Mouse (Mus musculus): ENCODE measurements around the gene Cd37. TPM values are rescaled to one million over a fixed set of nuclear protein-coding genes. Genes with fewer than 3 reads are reported as not detected.

Gene Cd37
- 1.3 and 2.1 TPM in 2 replicates for polyA plus RNA-seq (2015; fragmentation: Nextera tagmentation; extraction: Ambion mirVana)

GRCm38 (mm10) chr7:45238723-45239496, at the start of gene Cd37:
Gene Cd37, minus strand, starts transcription at chr7:45239115.
- ATAC-seq (ENCODE audit: low FRiP score, low read depth) = no peak
- 39% methylated on average over 20 of the region's 20 CpGs for WGBS
- H3K4me3 ChIP-seq = no peak within 1 kb of the TSS

GRCm38 (mm10) chr7:45286486-45286885, 47.6 kb upstream of the Cd37 start:
- no peak for ATAC-seq (ENCODE audit: low FRiP score, low read depth)
- Histone ChIP-seq H3K4me1 (no peaks in the 10 kb centered on the region), H3K27me3 (no peaks in the 10 kb centered on the region), H3K36me3 (no peaks in the 10 kb centered on the region), H3K9me3 (no peaks in the 10 kb centered on the region), H3K4me2 (replicated peaks) (no peak overlapping the region), H3K4me3 (no peak overlapping the region), H3K27ac (no peak overlapping the region), H3K9ac (no peak overlapping the region)
- 73% methylated on average over 13 of the region's 13 CpGs for WGBS

More at GRCm38 (mm10) chr7:45238723-45239496, at the start of gene Cd37:
- Histone ChIP-seq H3K36me3 (peaks cover 5% of the 10 kb centered on the region), H3K4me2 (replicated peaks) (no peak within 1 kb of the TSS), H3K27ac (no peak within 1 kb of the TSS), H3K9ac (no peak within 1 kb of the TSS), H3K4me1 (peaks cover 31% of the 10 kb centered on the region), H3K9me3 (no peaks in the 10 kb centered on the region), H3K27me3 (peaks cover 32% of the 10 kb centered on the region)

- peak within 1 kb of the TSS; percentile 51 for H3K9ac ChIP-seq
- H3K27ac ChIP-seq = no peak within 1 kb of the TSS
- H3K9me3 ChIP-seq = no peaks in the 10 kb centered on the region
- peak within 1 kb of the TSS; percentile 39 for H3K4me3 ChIP-seq
- WGBS = 7% methylated on average over 44 of the region's 44 CpGs
- H3K36me3 ChIP-seq = no peaks in the 10 kb centered on the region
- H3K4me1 ChIP-seq = peaks cover 10% of the 10 kb centered on the region; the same call in 1 of the 2 replicates
- peaks cover 28% of the 10 kb centered on the region for H3K27me3 ChIP-seq
- ATAC-seq (ENCODE audit: low FRiP score, low read depth) = no peak
- H3K4me2 ChIP-seq (replicated peaks) = peak within 1 kb of the TSS; percentile 65
Measured at GRCm38 (mm10) chr7:45277136-45277760, 38.3 kb upstream of the Cd37 start, which contains the start of gene Slc6a21. Gene Slc6a21, plus strand, starts transcription at chr7:45277513.

- ATAC-seq (ENCODE audit: low FRiP score, low read depth) = no peak
- 83% methylated on average over 8 of the region's 8 CpGs for WGBS
- Histone ChIP-seq H3K9me3 (no peaks in the 10 kb centered on the region), H3K4me3 (no peak overlapping the region), H3K36me3 (no peaks in the 10 kb centered on the region), H3K9ac (no peak overlapping the region), H3K4me1 (peaks cover 10% of the 10 kb centered on the region; the same call in 1 of the 2 replicates), H3K4me2 (replicated peaks) (no peak overlapping the region), H3K27ac (no peak overlapping the region), H3K27me3 (peaks cover 22% of the 10 kb centered on the region)
Measured at GRCm38 (mm10) chr7:45273672-45274071, 34.8 kb upstream of the Cd37 start.

- H3K4me3 ChIP-seq = no peak overlapping the region
- no peaks in the 10 kb centered on the region for H3K9me3 ChIP-seq
- H3K36me3 ChIP-seq = no peaks in the 10 kb centered on the region
- H3K4me2 ChIP-seq (replicated peaks) = no peak overlapping the region
- no peak for ATAC-seq (ENCODE audit: low FRiP score, low read depth)
- no peak overlapping the region for H3K9ac ChIP-seq
- H3K4me1 ChIP-seq = peaks cover 14% of the 10 kb centered on the region
- 45% methylated on average over 10 of the region's 10 CpGs for WGBS
- no peak overlapping the region for H3K27ac ChIP-seq
- H3K27me3 ChIP-seq = peaks cover 21% of the 10 kb centered on the region
Measured at GRCm38 (mm10) chr7:45272786-45273412, 34.0 kb upstream of the Cd37 start.

GRCm38 (mm10) chr7:45265518-45265917, 26.6 kb upstream of the Cd37 start:
- H3K4me1 ChIP-seq = peaks cover 18% of the 10 kb centered on the region

GRCm38 (mm10) chr7:45264348-45264747, 25.4 kb upstream of the Cd37 start:
- H3K4me3 ChIP-seq = no peak overlapping the region
- no peaks in the 10 kb centered on the region for H3K36me3 ChIP-seq
- H3K4me2 ChIP-seq (replicated peaks) = no peak overlapping the region
- H3K27me3 ChIP-seq = peaks cover 10% of the 10 kb centered on the region
- H3K4me1 ChIP-seq = peaks cover 18% of the 10 kb centered on the region
- no peaks in the 10 kb centered on the region for H3K9me3 ChIP-seq
- no peak for ATAC-seq (ENCODE audit: low FRiP score, low read depth)
- H3K27ac ChIP-seq = no peak overlapping the region
- WGBS = 75% methylated on average over 3 of the region's 3 CpGs
- no peak overlapping the region for H3K9ac ChIP-seq

More at GRCm38 (mm10) chr7:45265518-45265917, 26.6 kb upstream of the Cd37 start:
- no peak overlapping the region for H3K4me2 ChIP-seq (replicated peaks)
- peaks cover 10% of the 10 kb centered on the region for H3K27me3 ChIP-seq
- no peaks in the 10 kb centered on the region for H3K9me3 ChIP-seq
- ATAC-seq (ENCODE audit: low FRiP score, low read depth) = no peak
- no peaks in the 10 kb centered on the region for H3K36me3 ChIP-seq
- H3K9ac ChIP-seq = no peak overlapping the region
- 71% methylated on average over 1 of the region's 1 CpGs for WGBS
- no peak overlapping the region for H3K27ac ChIP-seq
- H3K4me3 ChIP-seq = no peak overlapping the region

- Histone ChIP-seq H3K36me3 (no peaks in the 10 kb centered on the region), H3K4me2 (replicated peaks) (no peak overlapping the region), H3K4me3 (no peak overlapping the region), H3K27ac (no peak overlapping the region), H3K4me1 (peaks cover 16% of the 10 kb centered on the region), H3K9me3 (no peaks in the 10 kb centered on the region), H3K9ac (0 out of 2 replicates have a peak overlapping the region, but pooled peaks have one; percentile 8), H3K27me3 (peaks cover 6% of the 10 kb centered on the region)
- 50% methylated on average over 7 of the region's 7 CpGs for WGBS
- no peak for ATAC-seq (ENCODE audit: low FRiP score, low read depth)
Measured at GRCm38 (mm10) chr7:45263006-45263607, 24.2 kb upstream of the Cd37 start.

- no peaks in the 10 kb centered on the region for H3K9me3 ChIP-seq
- no peak overlapping the region for H3K4me2 ChIP-seq (replicated peaks)
- no peaks in the 10 kb centered on the region for H3K27me3 ChIP-seq
- WGBS = 49% methylated on average over 7 of the region's 7 CpGs
- peaks cover 11% of the 10 kb centered on the region for H3K4me1 ChIP-seq
- no peak overlapping the region for H3K27ac ChIP-seq
- H3K9ac ChIP-seq = peak overlapping the region; percentile 4; the same call in 1 of the 2 replicates
- no peaks in the 10 kb centered on the region for H3K36me3 ChIP-seq
- H3K4me3 ChIP-seq = no peak overlapping the region
- ATAC-seq (ENCODE audit: low FRiP score, low read depth) = no peak
Measured at GRCm38 (mm10) chr7:45262266-45262665, 23.4 kb upstream of the Cd37 start.

GRCm38 (mm10) chr7:45259281-45259680, 20.4 kb upstream of the Cd37 start:
- Histone ChIP-seq H3K27ac (no peak overlapping the region), H3K27me3 (no peaks in the 10 kb centered on the region), H3K9me3 (no peaks in the 10 kb centered on the region), H3K36me3 (no peaks in the 10 kb centered on the region), H3K4me2 (replicated peaks) (no peak overlapping the region), H3K4me1 (peaks cover 11% of the 10 kb centered on the region), H3K4me3 (no peak overlapping the region), H3K9ac (no peak overlapping the region)
- 73% methylated on average over 8 of the region's 8 CpGs for WGBS
- no peak for ATAC-seq (ENCODE audit: low FRiP score, low read depth)

GRCm38 (mm10) chr7:45257063-45257840, 18.3 kb upstream of the Cd37 start:
- H3K27ac ChIP-seq = no peak overlapping the region
- no peak overlapping the region for H3K4me3 ChIP-seq
- no peaks in the 10 kb centered on the region for H3K9me3 ChIP-seq
- no peak for ATAC-seq (ENCODE audit: low FRiP score, low read depth)
- H3K27me3 ChIP-seq = no peaks in the 10 kb centered on the region
- no peaks in the 10 kb centered on the region; the same call in 1 of the 2 replicates for H3K4me1 ChIP-seq
- H3K4me2 ChIP-seq (replicated peaks) = no peak overlapping the region
- no peak overlapping the region for H3K9ac ChIP-seq
- 55% methylated on average over 11 of the region's 11 CpGs for WGBS
- no peaks in the 10 kb centered on the region for H3K36me3 ChIP-seq

Data from limb, embryonic 13.5 days (tissue).